Mouse (Mus musculus) ES-CJ7 (cell line): ENCODE measurements at regions not wholly inside any gene's neighbourhood (a gene's known extent, or its start where the extent isn't known, plus 50 kb on each side); places are given as distances from the start of the nearest gene placed in this dataset.

Experiments
- DNase-seq: peaks from one replicate; pipeline ENCODE4 v3.0.0; 2011; ENCODE audit warnings: low read depth, low spot score

DNA sequence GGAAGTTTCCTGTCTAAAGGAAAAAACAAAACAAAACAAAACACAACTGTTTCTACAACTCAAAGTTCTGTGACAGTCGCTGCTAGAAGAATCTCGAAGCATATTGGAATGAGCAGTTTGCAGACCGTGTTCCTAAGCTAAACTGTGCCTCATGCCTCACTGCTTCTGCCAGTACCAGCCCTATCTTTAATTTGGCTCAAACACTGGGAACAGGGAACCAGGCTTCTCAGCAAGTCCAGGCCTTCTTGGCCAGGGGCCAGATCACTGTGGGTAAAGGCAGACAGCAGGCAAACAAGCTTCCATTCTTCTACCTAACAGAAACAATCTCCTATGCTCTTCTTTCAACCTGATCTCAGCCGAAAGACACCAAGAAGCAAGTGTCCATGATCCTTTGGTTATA, 56.5 kb downstream of the Tmsb4x start:
- no peak for DNase-seq

DNA sequence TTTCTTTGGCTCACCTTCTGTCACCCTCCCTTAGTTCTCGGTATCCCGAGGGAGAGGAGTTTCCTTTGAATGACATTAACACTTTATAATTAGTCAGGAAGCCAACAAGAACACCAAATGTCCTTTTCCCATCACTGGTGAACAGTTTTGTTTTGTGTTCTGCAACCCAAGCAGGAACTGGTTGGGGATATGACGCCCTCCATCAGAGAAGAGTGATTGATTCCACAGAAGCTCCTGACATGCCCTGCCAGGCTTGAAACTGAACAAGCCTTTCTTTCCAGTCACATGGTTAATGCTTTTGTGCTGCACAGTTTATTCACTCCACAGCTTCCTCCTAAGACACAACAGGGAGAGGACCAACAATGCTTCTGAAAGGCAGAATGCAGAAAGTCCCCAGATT, 57.8 kb downstream of the Tmsb4x start:
- DNase-seq, result no peak

DNA sequence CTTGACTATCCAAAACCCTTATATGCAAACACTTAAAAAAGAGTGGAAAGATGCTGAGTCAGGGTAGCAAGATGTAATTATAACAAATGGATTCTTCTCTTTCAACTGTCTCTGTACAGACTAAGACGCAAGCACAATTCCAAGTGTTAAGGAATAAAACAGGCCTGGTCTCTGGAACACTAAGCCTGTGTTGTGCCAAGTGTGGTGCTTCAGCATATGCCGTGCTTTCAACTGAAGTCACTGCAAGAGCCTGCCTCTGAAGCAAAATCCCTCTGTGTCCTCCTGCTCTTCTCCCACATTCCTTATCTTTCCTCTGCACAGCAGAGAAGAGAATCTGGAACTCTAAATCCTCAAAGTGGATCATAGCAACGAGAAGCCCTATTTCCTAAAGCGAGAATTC, 59.7 kb downstream of the Tmsb4x start:
- no peak for DNase-seq

GRCm38 (mm10) chrX:167146513-167147360, 62.4 kb downstream of the Tmsb4x start:
- DNase-seq, result no peak

DNA sequence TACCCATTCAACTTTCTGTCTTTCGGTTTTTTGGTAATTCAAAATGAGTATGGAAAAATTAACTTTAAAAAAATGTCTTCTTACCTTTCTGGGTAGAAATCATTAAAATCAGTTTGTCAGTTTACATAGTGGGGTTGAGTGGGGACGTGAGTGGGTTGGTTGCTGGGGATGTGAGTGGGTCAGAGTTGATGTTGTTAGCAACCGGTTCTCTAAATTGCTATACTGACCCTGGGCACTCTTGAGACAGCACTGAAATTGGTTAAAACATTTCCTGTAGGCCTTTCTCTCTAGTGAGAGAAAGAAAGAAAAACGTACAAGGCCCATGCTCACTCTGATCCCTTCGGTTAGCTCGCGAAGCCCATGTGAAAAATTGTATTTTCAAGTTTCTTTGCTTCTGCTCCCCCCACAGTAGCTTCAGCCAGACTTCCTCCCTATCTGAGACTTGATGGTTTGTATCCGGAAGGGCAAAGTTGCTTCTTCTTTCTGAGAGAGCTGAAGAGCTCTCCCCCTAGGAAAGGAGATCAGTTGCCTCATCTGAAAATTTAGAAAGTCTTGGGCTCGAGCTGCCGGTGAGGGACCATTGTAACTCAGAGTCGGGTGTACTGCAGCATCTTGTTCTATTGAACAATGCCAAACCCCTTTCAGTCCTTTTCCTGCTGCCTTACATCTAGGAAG, 63.5 kb downstream of the Tmsb4x start:
- no peak for DNase-seq

GRCm38 (mm10) chrX:167139110-167139509, 70.0 kb downstream of the Tmsb4x start:
- DNase-seq, result no peak

- no peak for DNase-seq
Measured at GRCm38 (mm10) chrX:167134250-167134649, 74.9 kb downstream of the Tmsb4x start.

DNA sequence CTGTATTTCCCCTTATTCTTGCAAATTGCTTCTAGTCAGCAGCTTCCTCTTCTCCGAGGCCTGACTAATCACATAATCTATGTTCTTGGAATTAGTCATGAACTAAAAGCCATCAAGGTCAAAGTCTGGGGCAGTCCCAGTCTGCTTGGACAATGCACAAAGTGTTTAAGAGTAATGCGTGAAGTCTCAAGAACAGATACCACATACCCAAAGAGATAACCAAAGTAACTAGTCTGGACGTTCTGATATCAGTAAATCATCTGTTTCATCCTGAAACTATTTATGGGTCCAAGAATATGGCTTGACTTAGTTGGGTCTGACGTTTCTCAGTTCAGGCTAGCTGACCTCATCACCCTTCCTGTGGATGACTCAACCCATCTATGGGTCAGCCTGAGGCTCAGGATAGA, 76.1 kb downstream of the Tmsb4x start:
- DNase-seq, result no peak

- no peak for DNase-seq
Measured at GRCm38 (mm10) chrX:167131317-167131716, 77.8 kb downstream of the Tmsb4x start.

GRCm38 (mm10) chrX:167130601-167131000, 78.5 kb downstream of the Tmsb4x start:
- no peak for DNase-seq

GRCm38 (mm10) chrX:167119288-167119687, 89.8 kb downstream of the Tmsb4x start:
- no peak for DNase-seq

DNA sequence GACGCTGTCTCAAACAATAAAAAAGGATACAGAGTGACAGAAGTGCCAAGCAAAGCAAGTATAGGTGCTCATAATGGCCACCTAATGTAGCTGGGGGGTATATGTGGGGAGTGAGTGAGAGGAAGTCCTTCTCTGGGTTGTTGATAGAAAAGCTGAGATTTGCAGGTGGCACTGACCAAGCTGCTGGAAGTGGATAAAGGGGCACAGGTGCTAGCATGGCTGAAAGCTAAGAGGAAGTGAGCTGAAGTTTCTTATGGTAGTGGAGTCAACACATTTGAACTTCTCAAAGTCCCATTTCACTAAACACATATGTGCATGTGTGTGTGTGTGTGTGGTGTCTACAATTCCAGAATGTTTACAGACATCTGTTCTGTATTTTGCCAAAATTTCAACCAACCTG, 94.0 kb downstream of the Tmsb4x start:
- no peak for DNase-seq

DNA sequence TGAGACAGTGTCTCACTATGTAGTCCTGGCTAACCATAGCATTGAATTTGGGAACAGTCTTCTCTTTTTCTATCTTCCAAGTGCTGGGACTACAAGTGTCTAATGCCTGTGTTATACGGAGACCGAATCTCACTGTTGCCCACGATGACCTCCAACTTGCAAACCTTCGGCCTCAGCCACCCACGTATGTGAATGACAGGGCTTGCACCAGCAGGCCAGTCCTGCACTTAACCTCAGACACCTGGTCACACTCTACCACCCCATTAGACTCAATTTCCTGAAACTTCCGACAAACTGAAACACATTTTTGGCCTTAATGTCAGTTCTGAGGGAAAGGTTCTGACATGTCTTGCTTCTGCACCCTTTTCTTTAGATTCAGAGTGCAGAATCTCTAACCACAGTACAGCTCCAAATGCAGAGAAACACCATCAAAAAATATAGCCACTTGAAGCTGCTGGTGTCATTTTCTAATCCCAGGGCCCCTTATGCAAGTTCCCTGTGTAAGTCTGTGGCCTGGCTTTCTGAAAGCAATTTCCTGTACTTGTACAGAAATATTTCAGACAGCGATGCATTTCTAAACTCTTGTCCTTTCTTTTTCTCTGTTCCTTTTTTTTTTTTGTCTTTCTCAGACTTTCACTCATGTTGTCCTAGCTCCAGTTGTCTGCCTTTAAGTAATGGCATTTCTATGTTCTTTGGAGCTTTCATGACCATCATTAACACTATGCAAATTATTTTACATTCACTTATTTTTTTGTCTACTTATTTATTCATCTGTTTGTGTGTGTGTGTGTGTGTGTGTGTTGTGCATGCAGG, 97.8 kb downstream of the Tmsb4x start:
- DNase-seq, result no peak

DNA sequence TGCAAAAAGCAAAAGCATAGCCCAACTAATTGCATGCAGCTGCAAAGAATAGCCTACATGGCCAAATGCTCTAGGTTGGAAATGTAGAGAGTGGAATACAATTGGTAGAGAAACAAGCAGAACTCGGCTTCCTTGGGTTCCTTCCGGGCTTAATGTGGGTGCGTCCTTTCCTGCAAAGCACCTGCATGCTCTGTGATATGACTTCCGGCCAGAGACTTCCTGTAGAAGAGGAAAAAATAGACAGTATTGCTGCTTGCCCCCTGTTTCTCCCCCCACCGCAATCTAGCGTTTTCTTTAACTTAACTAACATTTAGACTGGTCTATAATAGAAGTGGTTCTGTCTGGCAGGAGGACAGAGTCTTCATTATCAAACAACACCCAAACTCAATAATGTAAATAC, 100.8 kb downstream of the Tmsb4x start:
- DNase-seq, result no peak

- no peak for DNase-seq
Measured at GRCm38 (mm10) chrX:167107469-167107868, 101.6 kb downstream of the Tmsb4x start.

- DNase-seq, result no peak
Measured at GRCm38 (mm10) chrX:167105931-167106417, 103.1 kb downstream of the Tmsb4x start.

DNA sequence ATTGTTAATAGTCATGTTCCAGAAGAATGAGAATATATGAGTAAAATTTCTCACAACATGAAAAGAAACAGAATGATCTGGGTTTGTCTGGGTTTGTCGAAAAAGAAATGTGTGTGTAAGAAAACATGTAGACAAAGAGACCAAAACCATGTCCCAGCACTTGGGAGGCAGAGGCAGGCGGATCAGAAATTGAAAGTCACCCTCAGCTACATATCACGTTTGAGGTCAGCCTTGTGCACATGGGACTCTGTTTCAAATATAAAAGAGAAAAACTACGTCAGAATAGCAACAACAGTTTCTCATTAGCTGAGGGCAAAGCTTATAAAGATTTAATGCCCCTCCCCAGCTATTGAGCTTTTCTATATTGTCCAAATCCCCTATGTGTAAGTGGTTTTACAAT, 103.8 kb downstream of the Tmsb4x start:
- DNase-seq, result no peak

GRCm38 (mm10) chrX:167104247-167104621, 104.9 kb downstream of the Tmsb4x start:
- DNase-seq, result no peak

GRCm38 (mm10) chrX:167103501-167104246, 105.4 kb downstream of the Tmsb4x start:
- no peak for DNase-seq

GRCm38 (mm10) chrX:167101929-167102328, 107.2 kb downstream of the Tmsb4x start:
- no peak for DNase-seq

GRCm38 (mm10) chrX:167099411-167099810, 109.7 kb downstream of the Tmsb4x start:
- DNase-seq, result no peak
